Mouse (Mus musculus) kidney, adult 2 months (tissue): Measurements from ENCODE around the gene Stap2. TPM values are rescaled to one million over a fixed set of nuclear protein-coding genes. Genes with fewer than 3 reads are reported as not detected.

Experiments
- DNase-seq: peaks from one replicate; pipeline ENCODE4 v3.0.0; 2021
- H3K27ac ChIP-seq: fragments of 200-500 bp; 2 replicates; pipeline ENCODE4 v1.5.1; 2012; ENCODE audit warnings: low read depth, low read length, control low read depth, inconsistent platforms; ENCODE audit not compliant: insufficient read depth
- H3K27me3 ChIP-seq: fragments of 200-500 bp; replicated peaks from 2 replicates; pipeline ENCODE4 v1.6.1; 2012; ENCODE audit warnings: mild to moderate bottlenecking, moderate library complexity, low read length, inconsistent platforms; ENCODE audit not compliant: control insufficient read depth, insufficient read depth
- H3K36me3 ChIP-seq: fragments of 200-500 bp; 2 replicates; pipeline ENCODE4 v1.6.1; 2012; ENCODE audit warnings: mild to moderate bottlenecking, moderate library complexity, low read length, inconsistent platforms; ENCODE audit not compliant: control insufficient read depth, insufficient read depth
- H3K4me1 ChIP-seq: fragments of 200-500 bp; 2 replicates; pipeline ENCODE4 v1.6.1; 2011; ENCODE audit warnings: low read length; ENCODE audit not compliant: control insufficient read depth, insufficient read depth
- H3K4me3 ChIP-seq: fragments of 200-500 bp; 2 replicates; pipeline ENCODE4 v1.5.1; 2011; ENCODE audit warnings: mild to moderate bottlenecking, low read depth, low read length, control low read depth; ENCODE audit not compliant: insufficient read depth
- CTCF ChIP-seq: fragments of 200-500 bp; conservative IDR thresholded peaks from 2 replicates; pipeline ENCODE4 v1.5.1; 2011; ENCODE audit warnings: low read depth, mild to moderate bottlenecking, control low read depth, low read length, moderate library complexity, mixed read lengths; ENCODE audit not compliant: insufficient read depth, insufficient read length
- POLR2A ChIP-seq: fragments of 200-500 bp; IDR thresholded peaks from one replicate; pipeline ENCODE4 v1.6.1; 2011; ENCODE audit warnings: low read depth, low read length, control low read depth
- WGBS: fragments of 180-500 bp; shearing (Covaris S2); methylation state at CpG from one replicate; pipeline ENCODE4 v1.1.7; 2018; 5-methylcytosine and 5-hydroxymethylcytosine counted together
- polyA plus RNA-seq: library from polyadenylated mRNA; depleted of rRNA; stranded (reverse); fragments of >200 nt; gene quantifications from 2 replicates; pipeline ENCODE4 v1.2.3, GENCODE M21; 2012

Gene Stap2
- polyA plus RNA-seq, 1 experiment: 20.1 TPM

DNA sequence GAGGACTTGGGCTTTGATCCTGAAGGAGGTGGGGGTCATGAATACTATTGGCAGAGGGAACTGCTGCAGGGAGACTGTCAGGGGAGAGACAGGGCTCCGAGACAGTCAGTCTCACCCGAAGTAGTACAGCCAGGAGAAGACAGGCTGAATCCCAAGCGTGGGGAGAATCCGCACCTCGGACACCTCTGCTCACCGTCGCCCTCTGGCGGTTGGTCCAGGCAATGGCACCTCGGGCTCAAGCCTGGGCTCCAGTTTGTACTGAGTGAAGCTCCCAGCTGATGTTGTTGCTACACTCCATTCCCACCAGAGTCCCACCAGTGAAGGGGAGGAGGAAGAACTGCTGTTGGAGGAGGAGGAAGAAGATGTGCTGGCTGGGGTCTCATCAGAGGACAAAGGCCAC lies 5.3 kb upstream of the Stap2 start:
- Histone ChIP-seq H3K36me3 (no peaks in the 10 kb centered on the region), H3K4me1 (peaks cover 3% of the 10 kb centered on the region; the same call in 1 of the 2 replicates), H3K27me3 (no peaks in the 10 kb centered on the region), H3K27ac (no peak overlapping the region), H3K4me3 (no peak overlapping the region)
- no peak for TF ChIP-seq POLR2A
- TF ChIP-seq CTCF: peak; percentile 96
- 5% methylated on average over 9 of the region's 9 CpGs for WGBS
- peak; percentile 78 for DNase-seq

DNA sequence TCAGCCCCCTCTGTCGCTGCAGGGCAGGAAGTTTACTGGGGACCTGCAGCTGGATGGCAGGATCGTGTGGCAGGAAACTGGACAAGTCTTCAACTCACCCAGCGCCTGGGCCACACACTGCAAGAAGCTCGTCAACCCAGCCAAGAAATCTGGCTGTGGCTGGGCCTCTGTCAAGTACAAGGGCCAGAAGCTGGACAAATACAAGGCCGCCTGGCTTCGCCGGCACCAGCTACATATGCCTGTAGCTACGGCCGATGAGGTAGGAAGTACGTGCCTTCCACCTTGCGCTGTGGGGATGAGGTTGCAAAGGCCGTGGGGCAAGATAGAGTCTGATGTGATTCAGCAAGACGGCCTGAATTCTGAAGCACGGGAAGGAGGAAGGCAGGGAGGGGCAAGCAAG lies 4.9 kb upstream of the Stap2 start:
- H3K27ac ChIP-seq: no peak overlapping the region
- TF ChIP-seq POLR2A: no peak
- TF ChIP-seq CTCF: no peak
- peaks cover 3% of the 10 kb centered on the region; the same call in 1 of the 2 replicates for H3K4me1 ChIP-seq
- H3K4me3 ChIP-seq: no peak overlapping the region
- no peaks in the 10 kb centered on the region for H3K36me3 ChIP-seq
- no peaks in the 10 kb centered on the region for H3K27me3 ChIP-seq
- DNase-seq: no peak
- WGBS: 67% methylated on average over 14 of the region's 14 CpGs

GRCm38 (mm10) chr17:56009962-56010240 lies 4.5 kb upstream of the Stap2 start:
- WGBS: 47% methylated on average over 2 of the region's 2 CpGs
- no peak for DNase-seq
- Histone ChIP-seq H3K4me3 (peak overlapping the region; percentile 83), H3K4me1 (peaks cover 3% of the 10 kb centered on the region; the same call in 1 of the 2 replicates), H3K27ac (no peak overlapping the region), H3K36me3 (no peaks in the 10 kb centered on the region), H3K27me3 (no peaks in the 10 kb centered on the region)
- TF ChIP-seq CTCF (no peak), POLR2A (no peak)

GRCm38 (mm10) chr17:56009088-56009961 lies 3.9 kb upstream of the Stap2 start:
- H3K27ac ChIP-seq: peak overlapping the region; percentile 76
- H3K27me3 ChIP-seq: no peaks in the 10 kb centered on the region
- no peaks in the 10 kb centered on the region for H3K36me3 ChIP-seq
- peak overlapping the region; percentile 83 for H3K4me3 ChIP-seq
- H3K4me1 ChIP-seq: peaks cover 3% of the 10 kb centered on the region; the same call in 1 of the 2 replicates
- 1% methylated on average over 62 of the region's 62 CpGs for WGBS
- DNase-seq: peak; percentile 97
- TF ChIP-seq POLR2A (peak; percentile 64), CTCF (peak; percentile 38)

DNA sequence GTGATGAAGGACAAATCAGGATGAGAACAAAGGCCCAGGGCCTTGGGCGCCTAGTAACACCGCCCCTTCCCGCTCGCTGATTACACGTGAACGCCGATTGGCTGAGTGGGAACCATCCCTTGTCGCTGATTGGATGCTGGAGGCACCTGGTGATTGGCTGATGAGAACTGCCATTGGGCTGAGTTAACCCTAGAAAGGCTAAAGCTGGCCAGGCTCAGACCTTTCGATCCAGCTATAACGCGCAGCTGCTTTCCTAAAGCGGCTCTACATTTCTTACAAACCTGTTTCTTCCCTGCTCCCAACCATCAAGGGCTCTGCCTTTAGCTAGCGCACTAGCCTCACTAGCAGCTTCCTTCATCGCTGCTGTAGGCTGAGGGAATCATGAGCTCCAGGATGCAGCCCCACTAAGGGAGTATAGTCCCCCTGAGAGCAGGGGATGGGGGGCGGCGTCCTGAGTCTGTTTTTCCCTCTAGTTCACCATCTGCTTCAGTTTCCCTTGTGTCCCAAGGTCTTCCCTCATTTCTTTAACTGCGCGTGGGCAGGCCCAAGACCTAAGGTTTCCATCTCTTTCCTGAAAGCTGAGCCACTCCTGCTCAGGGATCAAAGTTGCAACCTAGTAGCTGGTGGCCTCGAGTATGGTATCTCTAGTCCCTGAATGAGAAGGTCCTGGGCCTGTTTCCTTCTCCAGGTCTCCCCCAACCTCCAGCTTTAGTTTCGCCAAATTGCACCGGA lies 3.1 kb upstream of the Stap2 start:
- TF ChIP-seq POLR2A (no peak), CTCF (no peak)
- DNase-seq: peak; percentile 98
- under 1% methylated on average over 21 of the region's 21 CpGs for WGBS

DNA sequence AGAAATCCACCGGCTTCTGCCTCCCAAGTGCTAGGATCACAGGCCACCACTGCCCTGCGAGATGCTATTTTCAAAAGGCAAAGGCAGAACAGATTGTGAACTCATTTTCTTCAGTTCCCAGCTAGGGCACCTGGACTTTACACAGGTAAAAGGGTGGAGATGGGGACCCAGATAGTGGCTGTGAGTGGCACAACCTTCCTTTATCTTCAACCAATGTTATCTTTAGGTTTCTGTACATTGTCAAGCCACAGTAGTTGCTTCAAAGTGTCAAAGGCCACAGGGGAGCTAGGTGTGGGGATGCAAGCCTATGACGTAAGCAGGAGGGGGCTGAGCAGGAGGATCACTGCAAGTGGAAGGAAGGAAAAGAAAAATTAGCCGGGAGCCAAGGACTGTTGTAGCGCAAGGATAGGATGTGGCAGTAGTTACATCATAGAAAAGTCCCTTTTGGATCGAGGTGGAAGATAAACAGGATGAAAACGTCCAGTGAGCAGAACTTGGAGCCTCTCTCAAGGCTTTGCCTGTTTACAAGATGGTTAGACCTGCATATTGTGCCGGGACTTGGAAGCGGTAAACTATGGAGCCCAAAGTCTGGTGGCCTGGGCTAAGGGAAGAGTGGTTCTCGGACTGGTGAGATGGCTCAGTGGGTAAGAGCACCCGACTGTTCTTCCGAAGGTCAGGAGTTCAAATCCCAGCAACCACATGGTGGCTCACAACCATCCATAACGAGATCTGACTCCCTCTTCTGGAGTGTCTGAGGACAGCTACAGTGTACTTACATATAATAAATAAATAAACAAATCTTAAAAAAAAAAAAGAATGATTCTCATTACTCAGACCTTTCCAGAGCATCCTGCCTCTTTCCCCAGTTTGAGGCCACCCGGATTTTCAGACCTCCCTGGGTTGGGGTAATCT lies 2.3 kb upstream of the Stap2 start:
- TF ChIP-seq CTCF: no peak
- no peak for TF ChIP-seq POLR2A
- WGBS: 28% methylated on average over 14 of the region's 14 CpGs
- Histone ChIP-seq H3K27me3 (no peaks in the 10 kb centered on the region), H3K27ac (peak overlapping the region; percentile 48), H3K4me1 (peaks cover 3% of the 10 kb centered on the region; the same call in 1 of the 2 replicates), H3K36me3 (no peaks in the 10 kb centered on the region), H3K4me3 (no peak overlapping the region; the same call in 1 of the 2 replicates)
- DNase-seq: no peak

More for the DNA sequence above, 3.1 kb upstream of the Stap2 start:
- no peaks in the 10 kb centered on the region for H3K27me3 ChIP-seq
- peaks cover 3% of the 10 kb centered on the region; the same call in 1 of the 2 replicates for H3K4me1 ChIP-seq
- peak overlapping the region; percentile 83 for H3K4me3 ChIP-seq
- no peaks in the 10 kb centered on the region for H3K36me3 ChIP-seq
- H3K27ac ChIP-seq: peak overlapping the region; percentile 76
